Mouse (Mus musculus) retina, adult 2 months (tissue): ENCODE measurements around the gene Pmf1.

Experiments used
- DNase-seq: peaks from one replicate; pipeline ENCODE4 v3.0.0-alpha.2; 2012; ENCODE audit warnings: low read depth, low spot score

Pmf1 gene

DNA sequence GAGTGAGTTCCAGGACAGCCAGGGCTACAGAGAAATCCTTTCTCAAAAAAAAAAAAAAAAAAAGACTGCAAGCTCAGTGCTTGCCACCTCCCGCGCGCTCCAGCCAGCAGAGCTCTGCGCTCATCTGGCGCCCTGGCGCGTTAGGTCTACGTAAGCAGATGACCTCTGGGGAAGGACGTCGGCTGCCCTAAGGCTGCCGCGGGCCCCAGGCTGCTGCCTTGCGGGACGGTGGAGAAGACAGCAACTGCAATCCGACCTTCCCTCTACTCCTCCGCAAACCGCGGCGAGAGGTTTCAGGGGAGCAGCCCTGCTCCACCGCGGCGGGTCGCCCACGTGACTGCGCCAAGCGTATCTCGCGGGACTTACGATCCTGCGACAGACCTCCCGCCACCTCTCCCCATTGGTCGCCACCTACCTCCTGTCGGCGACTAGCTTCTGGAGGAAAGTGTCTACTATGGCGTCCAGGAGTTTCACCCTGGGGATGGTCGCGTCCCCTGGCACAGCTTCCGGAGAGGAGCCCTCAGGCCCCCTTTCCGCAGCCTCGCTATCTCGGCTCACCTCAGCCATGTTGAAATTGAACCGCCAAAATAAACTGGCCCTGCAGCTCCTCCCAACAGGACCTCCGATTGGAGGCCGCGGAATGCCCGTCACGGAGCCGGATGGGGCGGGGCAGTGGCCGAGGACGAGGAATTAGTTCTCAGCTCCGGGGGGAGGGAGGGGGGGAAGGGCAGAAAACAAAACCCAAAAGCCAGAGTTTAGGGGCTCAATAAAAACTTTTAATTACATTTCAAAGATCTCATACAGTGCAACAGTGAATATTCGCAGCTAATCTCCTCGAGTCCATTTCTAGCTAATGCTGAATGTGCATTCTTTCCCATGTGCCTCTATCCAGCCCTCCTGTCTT, at the start of gene Pmf1:
Pmf1 (minus strand) TSS at position 591 of the 904 bp plus-strand sequence.
- DNase-seq: peak; percentile 76

DNA sequence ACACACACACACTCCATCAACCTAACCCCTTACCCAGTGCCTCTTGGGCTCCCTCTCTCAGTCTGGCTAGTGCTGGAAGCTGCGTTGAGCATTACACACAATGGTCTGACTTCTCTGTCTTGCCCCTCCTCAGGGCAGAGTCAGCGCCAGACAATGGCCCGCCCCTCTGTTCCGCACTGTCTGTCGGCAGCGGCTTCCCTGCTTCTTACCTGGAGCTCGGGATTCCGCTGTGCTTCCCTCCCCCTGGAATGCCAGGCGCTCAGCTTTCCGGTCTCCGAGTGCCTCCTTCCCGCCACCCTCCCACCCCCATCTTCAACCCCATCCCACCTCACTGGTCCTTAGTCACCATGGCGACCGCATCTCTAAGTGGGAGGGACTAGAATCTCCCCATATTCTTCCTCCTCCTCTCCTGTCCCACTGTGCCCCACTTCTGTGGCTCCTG, 48.7 kb upstream of the Pmf1 start:
- no peak for DNase-seq

DNA sequence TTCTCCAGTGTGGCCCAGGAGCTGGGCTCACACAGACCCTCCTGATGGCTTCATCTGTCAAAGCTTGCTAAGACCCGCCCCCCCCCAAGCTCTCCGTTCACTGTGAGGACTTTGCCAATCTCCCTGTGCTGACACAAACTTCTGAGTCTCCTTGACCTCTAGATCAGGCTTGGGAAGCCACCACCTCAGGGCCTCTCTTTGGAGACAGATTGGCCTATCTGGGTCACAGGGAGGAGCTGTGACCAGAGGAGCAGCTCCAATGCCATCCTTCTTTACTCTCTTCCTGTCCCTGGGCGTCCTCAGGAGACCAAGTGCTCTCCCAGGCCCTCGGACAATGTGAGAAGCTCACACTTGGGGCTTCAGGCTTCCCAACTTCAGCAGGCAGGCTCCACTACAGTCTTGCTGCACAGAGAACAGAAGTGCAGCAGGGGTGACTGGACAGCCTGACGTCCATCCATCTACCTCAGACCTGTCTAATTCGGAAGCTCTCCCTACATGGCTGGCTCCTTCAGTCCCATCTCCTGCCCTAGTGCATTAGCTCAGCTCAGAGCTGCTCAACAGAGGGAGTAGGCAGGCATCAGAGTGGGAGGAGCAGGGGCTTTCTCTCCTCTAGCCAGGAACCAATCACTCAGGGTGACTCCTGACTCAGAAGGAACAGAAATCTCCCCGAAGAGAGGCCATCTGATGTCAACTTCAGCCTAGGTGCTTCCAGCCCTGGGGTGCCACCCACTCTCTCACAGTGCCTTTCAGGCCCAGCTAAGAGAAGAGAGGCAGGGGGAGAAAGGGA, 46.8 kb upstream of the Pmf1 start:
- no peak for DNase-seq

- DNase-seq: no peak
These were observed 46.2 kb upstream of the Pmf1 start for GRCm38 (mm10) chr3:88456313-88456712.

GRCm38 (mm10) chr3:88455588-88456264, 45.6 kb upstream of the Pmf1 start:
- no peak for DNase-seq

DNA sequence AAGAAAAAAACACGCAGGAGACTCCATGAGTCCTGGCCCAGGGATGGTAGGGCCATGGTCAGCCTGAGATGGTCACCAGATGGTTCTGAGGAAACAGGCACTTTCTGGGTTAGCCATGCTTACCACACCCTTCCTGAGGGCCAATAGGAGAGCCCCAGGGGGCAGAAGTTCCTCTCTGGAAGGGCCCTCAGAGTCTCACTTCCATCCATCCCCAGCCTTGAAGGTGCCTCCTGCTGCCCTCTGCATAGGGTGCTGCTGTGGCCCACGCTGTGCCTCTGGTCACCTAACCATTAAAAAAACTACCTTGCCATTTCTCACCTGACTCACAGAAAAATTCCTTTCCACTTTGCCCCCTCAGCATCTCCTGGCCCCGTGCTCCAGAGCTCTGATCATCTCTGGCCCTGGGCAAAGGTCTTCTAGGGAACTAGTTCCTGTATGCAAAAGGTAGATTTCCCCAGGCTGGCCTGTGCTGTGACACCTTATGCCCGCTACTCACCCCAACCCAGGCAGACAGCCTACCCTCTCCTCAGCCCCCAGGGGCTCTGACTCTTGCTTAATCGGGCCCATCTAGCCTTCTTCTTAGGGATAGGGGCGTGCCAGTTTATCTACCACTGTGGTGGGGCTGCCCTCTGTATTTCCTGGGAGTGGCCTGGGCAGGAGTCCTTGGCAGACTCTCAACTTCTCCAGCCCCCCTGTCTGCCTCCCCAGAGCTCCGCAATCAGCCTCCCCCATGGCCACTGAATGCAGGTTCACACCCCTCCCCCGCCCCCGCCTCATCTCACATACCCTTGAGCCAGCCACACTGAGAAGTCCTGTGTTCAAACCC, 44.8 kb upstream of the Pmf1 start:
- DNase-seq: no peak

DNA sequence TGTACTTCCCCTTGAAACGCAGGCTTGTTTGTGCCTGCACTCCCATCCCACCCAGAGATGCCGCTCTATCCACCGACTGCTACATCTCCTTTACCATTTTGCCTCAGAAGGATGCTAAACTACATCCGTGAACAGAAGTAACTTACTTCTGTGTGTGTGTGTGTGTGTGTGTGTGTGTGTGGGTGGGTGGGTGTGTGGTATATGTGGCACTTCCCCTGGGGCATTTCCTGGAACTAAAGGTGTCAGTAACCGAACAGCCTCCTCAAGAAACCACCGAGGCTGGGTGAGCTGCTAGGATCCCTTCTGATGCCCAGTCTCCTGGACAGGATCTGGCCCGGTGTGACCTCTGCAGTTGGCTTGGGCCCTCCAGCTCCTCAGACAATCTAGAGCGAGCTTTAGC, 43.9 kb upstream of the Pmf1 start:
- DNase-seq: no peak

DNA sequence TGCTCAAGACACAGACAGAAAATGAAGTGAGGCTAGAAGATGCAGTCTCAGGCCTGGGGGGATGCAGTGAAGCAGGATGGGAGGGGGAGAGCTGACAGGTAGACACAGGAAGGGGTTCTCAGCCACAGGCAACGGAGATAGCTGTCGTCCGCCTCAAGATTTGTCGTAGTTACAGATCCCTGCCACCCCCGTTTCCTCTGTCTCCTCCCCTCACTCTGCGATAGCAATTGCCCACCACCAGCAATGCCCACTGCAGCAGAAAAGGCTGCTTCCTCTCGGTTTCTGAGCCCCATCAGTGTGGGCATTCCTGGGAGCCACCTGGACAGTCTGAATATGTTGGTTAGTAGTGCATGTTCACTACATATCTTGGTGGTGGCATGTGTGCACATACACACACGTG, 43.2 kb upstream of the Pmf1 start:
- DNase-seq: no peak

DNA sequence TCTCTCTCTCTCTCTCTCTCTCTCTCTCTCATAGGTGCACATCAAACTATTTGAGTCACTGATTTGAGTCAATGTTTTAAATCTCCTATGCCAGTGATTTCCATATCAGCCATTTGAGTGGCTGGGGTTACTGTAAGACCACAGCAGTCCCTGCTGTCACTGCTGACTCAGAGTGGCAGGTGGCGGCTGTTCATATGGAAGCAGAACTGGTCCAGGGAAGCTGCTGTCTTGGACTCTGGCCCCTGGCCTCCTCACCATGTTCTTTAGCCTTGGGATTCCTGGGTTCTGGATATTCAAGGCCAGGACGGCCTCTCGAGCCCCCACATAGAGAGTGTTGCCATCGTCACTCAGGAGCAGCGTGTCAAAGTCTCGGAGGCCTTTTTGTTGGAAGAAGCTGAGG, 42.6 kb upstream of the Pmf1 start:
- no peak for DNase-seq

DNA sequence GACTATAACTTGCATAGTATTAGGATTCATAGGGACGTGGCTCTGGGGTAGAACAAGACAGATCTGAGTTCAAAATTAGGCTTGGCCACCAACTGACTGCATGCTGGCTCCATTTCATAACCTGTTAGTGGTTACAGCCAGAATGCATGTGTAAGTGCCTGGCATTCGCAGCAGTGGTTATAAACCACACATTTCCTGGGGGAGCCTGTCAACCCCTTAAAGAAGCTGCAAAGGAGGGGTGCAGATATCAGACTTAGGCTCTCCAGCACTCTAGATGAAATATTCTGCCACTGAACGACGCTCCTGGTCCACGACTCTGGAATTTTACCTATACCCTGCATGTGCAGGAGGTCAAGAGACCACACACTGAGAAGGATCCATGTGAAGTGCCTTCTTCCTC, 42.1 kb upstream of the Pmf1 start:
- DNase-seq: no peak

GRCm38 (mm10) chr3:88450379-88451131, 40.4 kb upstream of the Pmf1 start:
- DNase-seq: no peak

DNA sequence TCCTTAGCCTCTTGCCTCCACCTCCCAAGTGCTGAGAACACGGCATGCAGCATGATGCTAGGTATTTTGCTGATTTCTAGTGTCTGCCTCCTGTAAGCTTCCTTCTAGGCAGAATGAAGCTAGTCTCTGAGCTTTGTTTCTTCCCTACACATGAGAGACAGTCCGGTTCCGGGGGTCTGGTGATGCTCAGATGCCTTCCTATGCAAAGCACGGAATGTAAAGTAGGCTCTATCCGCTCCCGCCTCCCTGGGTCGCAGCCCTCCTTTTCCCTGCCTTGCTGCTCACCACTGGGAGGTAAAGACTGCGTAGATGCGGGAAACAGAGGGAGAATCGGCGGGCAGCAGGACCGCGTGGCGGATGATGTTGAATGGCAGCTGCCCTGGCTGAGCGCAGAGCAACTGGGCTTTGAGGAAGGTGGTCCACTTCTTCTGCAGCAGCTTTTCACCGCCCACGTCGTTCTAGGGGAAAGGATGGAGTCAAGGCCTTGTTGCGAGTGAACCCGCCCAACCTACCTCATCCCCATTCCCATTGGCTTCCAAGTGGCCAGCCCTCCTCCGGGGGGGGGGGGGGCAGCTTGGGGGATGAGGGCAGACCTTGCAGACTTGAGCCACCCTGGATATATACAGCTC, 39.4 kb upstream of the Pmf1 start:
- no peak for DNase-seq

GRCm38 (mm10) chr3:88448443-88448842, 38.3 kb upstream of the Pmf1 start:
- no peak for DNase-seq

DNA sequence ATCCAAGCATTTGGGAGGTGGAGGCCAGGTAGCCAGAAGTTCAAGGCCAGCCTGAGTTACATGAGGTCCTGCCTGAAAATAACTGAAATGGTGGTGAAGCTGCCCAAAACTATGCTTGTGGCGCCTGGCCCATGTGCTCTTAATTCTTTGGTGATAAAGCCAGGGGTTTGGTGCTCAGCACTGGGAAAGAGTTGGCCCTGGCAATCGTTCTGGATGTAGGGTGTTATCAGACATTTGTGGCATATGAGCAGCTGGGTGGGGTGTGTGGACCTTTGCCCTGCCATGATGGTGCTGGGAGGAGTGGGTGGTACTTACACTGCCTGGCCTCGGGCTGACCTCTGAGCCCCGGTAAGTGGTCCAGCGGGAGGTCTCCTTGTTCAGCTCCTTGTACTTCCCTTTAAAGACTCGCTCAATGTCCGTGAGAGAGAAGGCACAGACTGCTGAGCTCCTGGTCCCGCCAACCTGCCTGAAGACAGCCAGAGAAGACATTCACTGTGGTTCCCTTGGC, 37.6 kb upstream of the Pmf1 start:
- no peak for DNase-seq

DNA sequence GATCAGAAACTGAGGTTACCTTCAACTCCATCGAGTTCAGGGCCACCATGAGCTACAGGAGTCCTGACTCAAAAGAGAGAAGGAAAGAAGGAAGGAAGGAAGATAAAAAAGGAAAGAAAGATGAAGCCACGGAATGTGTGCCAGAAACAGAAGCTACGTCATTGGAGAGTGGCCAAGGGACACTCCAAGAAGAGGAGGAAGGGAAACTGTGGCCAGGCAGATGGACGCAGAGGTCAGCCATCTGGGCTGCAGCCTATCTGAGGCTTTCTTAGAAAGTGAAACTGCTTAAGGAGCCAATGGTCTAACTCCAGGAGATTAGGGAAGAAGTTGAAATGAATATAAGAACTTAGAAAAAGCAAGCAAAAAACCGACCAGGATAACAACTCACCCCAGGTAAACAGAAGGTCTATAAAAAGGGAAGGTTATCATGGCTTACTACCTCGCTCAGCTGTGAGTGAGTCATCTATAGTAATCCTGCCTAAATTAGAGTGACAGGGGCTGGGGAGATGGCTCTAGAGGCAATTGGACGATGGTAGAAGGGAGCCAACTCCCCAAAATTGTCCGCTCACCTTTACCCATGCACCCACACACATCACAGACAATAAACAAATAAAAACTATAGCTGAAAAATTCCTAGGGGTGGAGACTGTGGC, 36.5 kb upstream of the Pmf1 start:
- no peak for DNase-seq

DNA sequence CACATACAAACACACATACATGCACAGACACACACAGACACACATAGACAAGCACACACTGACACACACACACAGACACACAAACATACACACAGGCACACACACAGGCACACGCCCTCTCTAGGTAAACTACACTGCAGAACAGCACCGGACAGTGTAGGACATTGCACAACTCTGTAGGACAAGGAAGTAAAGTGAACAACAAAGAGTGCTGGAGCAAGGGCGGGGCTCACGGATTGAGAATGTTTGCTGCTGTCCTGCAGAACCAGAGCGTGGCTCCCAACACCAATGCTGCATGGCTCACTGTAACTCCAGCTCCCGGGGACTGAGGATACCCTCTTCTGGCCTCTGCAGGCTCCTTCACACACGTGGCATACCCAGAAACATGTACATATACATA, 32.8 kb upstream of the Pmf1 start:
- DNase-seq: no peak

DNA sequence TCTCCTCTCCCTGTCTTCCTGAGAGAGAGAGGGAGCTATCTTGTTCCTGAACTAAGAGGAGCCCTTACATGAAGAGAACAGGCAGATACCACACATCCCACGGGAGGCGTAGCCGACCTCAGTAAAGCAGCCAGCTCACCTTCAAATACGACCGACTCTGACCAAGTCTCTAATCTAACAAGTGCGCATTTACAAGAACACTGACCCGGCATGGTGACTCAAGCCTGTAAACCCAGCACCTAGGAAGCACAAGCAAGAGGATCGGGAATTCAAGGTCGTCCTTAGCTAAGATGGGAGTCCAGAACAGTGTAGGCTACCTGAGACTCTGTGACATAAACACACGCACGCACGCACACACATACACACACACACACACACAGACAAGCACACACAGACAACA, 32.4 kb upstream of the Pmf1 start:
- no peak for DNase-seq

DNA sequence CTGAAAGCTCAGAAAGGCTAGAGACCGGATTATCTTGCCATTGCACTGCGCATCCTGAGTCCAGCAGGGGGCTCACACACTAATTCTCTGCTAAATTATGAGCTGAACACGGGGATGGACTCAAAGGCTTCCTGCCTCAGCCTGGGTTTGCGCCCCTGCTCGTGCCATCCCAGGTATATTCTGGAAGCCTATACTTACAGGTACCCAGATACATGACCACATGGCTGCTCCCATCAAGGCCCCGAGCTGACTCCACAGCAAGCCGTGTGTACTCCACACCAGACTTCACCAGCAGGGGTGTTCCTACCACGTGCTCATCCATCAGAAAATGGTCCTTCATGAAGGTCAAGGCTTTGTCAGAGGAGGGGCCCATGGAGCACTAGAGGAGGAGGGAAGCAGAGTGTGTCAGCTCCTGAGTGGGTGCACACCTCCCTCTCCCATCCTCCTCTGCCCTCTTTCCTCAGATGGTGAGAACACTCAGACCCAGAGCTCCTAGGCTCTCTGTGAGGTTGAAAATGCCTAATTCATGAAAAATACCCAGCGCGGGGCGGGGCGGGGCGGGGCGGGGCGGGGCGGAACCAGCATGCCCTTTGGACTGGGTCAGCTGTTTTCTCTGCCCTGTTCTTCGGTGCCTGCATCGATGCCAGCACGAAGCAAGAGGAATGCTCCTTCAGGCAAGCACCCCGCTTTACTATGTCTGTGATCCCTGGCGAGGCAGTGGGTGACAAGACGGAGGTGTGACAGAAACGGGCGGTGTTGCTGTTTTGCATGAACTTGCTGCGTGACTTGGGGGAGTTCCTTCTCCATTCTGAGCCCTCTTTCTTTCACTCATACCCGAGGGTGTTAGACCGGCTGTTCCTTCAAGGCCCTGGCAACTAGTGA, 30.6 kb upstream of the Pmf1 start:
- no peak for DNase-seq
